Mouse (Mus musculus): Measurements from ENCODE around the gene Slc25a43.

Slc25a43 gene

DNA sequence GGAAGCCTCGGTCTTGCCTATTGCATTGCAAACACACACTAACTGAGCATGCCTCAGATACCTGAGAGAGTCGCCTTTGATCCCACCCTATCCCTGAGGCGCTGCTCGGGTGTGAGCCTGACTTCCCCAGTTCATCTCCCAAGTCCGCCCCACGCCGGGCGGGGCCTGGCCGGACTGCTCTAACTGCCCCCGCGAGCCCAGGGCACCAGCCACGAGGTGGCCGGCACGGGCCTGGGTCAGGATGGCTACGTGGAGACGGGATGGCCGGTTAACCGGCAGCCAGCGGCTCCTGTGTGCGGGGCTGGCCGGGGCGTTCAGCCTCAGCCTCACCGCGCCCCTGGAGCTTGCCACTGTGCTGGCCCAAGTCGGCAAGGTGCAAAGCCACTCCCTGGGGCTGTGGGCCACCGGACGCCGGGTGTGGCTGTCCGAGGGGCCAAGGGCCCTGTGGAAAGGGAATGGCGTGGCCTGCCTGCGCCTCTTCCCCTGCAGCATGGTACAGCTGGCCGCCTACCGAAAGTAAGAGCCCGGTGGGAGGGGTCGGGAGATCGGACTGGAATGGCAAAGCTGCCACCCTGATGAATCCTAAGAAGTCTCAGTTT lies at the start of gene Slc25a43:
TSS of gene Slc25a43 (plus strand) at position 157 of the 599 bp plus-strand sequence.
- ATAC-seq (ENCODE audit: low TSS enrichment) = no peak

GRCm38 (mm10) chrX:36740124-36740951 lies 3.1 kb upstream of the Slc25a43 start:
- no peak for ATAC-seq (ENCODE audit: low TSS enrichment)

- no peak for ATAC-seq (ENCODE audit: low TSS enrichment)
Observed at GRCm38 (mm10) chrX:36741278-36741677, 2.2 kb upstream of the Slc25a43 start.

DNA sequence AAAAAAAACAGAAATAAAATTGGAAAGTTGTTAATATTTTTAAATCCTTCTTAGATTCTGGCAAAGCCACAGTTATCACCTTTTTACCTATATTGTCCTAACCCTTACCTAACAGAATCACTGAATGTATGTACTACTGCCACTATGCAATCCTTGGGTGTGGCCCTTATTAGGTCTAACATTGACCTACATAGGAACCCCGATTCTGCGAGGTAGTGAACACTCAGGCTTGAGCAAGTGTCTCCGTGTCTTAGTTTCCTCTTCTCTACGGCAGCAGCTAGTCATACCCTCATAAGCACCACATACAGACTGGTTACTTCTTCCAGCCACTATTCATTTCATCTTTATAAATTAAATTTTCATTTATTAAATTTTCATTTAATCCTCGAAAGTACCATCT lies 715 bp upstream of the Slc25a43 start:
- no peak for ATAC-seq (ENCODE audit: low TSS enrichment)

GRCm38 (mm10) chrX:36744735-36745134 lies 1.3 kb downstream of the Slc25a43 start:
- peak; percentile 69 for ATAC-seq (ENCODE audit: low TSS enrichment)

DNA sequence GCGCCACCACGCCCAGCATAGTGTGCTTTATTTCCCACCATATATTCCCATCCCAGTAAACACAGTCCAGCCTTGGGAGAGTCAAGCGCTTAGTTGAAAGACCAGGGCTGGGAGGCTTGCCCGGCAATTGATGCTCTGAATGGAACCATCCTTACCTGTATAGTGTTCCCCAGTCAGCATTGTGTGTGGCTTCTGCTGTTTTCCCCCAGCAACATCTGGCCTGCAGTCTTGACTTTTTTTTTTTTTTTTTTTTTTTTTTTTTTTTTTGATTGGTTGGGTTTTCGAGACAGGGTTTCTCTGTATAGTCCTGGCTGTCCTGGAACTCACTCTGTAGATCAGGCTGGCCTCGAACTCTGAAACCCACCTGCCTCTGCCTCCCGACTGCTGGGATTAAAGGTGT lies 1.9 kb downstream of the Slc25a43 start:
- no peak for ATAC-seq (ENCODE audit: low TSS enrichment)

GRCm38 (mm10) chrX:36746789-36747188 lies 3.3 kb downstream of the Slc25a43 start:
- ATAC-seq (ENCODE audit: low TSS enrichment) = peak; percentile 72

DNA sequence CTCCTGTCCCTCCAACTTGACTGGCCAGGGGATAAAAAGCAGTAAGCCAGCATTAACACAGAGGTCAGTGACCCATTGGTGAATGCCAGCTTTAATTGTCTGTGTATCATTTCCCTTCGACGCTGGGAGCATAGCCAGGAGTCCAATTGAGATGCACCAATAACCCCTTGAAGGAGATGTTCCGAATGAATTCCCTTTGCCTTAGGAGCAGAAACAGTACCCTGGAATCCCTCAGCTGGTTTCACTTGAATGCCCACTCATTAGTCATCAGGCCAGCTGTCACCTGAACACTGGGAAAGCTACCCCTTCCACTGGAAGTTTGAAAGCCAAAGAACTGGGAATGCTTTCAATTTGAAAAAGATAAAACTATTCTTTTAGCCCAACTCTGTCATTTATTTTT lies 5.1 kb downstream of the Slc25a43 start:
- no peak for ATAC-seq (ENCODE audit: low TSS enrichment)

DNA sequence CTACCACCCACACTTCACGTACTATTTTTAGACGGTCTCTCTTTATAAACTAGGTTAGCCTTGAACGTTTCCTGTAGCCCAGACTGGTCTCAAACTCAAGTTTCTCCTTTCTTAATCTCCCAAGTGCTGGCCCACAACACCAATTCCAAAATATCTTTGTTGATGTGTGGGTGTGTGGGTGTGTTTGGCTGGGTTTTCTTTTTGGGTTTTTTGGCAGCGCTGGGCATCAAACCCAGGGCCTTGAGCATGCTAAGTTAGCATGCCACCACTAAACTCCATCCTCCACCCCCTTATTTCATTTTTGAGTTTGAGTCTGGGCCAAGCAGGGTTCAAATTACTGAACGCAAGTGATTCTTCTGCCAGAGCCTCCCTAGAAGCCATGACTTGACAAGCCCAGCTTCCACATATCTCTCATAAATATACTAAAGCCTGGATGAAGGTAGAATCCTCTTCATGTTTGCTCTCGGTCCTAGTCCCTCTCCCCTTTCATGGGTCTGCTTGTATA lies 5.9 kb downstream of the Slc25a43 start:
- ATAC-seq (ENCODE audit: low TSS enrichment) = peak; percentile 62

- no peak for ATAC-seq (ENCODE audit: low TSS enrichment)
Observed at GRCm38 (mm10) chrX:36750591-36750990, 7.1 kb downstream of the Slc25a43 start.

DNA sequence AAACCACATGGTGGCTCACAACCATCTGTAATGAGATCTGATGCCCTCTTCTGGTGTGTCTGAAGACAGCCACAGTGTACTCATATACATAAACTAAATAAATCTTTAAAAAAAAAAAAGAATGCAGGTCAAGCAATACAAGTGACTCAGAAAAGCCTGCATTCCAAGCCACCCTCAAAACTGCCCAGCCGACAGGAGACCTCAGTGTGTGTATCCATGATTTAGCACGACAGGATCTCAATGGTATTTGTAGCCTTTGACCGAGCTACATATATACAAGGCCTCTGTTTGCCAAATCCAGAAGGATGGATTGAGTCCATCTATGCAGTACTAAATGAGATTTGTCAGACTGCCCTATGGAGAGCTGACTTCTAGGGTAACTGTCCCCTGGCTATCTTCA lies 9.1 kb downstream of the Slc25a43 start:
- no peak for ATAC-seq (ENCODE audit: low TSS enrichment)

- ATAC-seq (ENCODE audit: low TSS enrichment) = no peak
Observed at GRCm38 (mm10) chrX:36757796-36758472, 14.5 kb downstream of the Slc25a43 start.

GRCm38 (mm10) chrX:36758566-36758965 lies 15.1 kb downstream of the Slc25a43 start:
- ATAC-seq (ENCODE audit: low TSS enrichment) = no peak

DNA sequence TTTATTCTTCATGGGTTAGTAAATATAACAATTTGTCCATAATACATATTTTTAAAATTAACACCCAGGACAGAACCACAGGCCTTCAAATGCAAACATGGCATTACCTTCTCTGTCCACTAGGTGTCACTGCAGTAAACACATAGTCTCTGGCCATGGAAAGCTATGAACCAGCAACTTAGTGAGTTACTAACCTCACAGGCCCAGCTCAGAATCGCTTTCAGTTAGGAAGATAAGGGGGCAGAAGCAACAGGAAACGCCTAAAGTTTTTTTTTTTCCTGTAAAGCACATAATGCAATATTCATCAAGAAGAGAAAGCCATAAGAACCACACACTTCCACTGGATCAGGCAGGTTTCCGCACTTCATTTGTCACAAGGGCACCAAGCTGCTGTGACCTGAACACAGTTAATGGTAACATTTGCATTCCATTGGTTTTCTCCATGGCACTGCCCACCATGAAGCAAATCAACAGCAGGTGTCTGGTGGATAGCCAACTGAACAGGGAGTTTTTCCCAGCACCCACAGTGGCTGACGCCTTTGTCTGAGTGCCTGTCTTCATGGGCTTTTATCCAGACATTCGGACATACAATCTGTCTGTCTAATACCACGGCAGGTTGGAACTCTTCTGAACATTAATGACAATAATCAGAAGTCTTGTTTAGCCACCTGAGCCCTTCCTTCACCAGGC lies 17.6 kb downstream of the Slc25a43 start:
- peak; percentile 67; the same call in 1 of the 2 replicates for ATAC-seq (ENCODE audit: low TSS enrichment)

- no peak for ATAC-seq (ENCODE audit: low TSS enrichment)
Observed at GRCm38 (mm10) chrX:36762289-36762688, 18.8 kb downstream of the Slc25a43 start.

GRCm38 (mm10) chrX:36762894-36763293 lies 19.4 kb downstream of the Slc25a43 start:
- no peak for ATAC-seq (ENCODE audit: low TSS enrichment)

DNA sequence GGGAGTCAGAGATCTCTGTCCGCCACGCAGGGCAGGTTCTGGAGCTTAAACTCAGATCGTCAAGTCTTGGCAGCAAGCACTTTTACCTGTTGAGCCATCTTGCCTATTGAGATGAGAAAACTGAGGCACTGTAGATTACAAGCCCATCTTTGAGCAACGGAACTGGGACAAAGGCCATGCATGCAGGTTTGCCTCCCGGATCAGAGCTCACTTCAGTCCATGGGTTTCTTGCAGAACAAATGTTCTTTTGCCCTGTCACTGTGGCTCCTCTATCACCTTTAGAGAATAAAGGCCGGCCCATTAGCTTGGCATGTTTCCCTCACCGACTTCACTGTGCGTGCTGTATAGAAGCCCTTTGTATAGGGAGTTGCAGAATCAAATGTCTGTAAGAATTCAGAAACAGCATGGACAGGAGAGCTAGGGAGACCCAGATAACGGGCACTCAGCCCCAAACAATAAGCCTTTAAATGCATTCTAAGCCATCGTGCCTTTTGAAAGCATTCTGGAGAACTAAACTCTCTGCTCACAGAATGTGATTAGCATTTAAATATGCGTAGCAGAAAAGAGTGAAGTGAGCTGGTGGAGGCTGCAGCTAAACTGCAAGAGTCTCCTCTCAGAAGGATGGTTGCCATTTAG lies 20.0 kb downstream of the Slc25a43 start:
- no peak for ATAC-seq (ENCODE audit: low TSS enrichment)

GRCm38 (mm10) chrX:36763934-36764317 lies 20.5 kb downstream of the Slc25a43 start:
- no peak for ATAC-seq (ENCODE audit: low TSS enrichment)

- ATAC-seq (ENCODE audit: low TSS enrichment) = no peak
Observed at GRCm38 (mm10) chrX:36767386-36767785, 23.9 kb downstream of the Slc25a43 start.

DNA sequence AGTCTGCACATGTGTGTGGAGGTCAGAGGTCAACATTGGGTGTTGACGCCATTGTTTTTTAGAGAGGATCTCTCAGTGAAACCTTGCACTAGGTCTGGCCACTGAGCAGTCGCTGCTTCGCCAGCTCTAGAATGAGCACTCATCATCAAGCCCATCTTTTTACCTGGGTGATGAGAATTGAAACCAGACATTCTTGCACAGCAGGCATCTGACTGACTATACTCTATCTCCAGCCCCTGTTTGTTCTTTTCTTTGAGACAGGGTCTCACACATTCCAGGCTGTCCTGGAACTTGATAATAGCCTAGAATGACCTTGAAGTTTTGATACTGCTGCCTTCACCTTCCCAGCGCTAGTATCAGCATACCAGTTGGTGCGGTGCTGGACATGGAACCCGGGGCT lies 29.1 kb downstream of the Slc25a43 start:
- no peak for ATAC-seq (ENCODE audit: low TSS enrichment)

GRCm38 (mm10) chrX:36775520-36775919 lies 32.1 kb downstream of the Slc25a43 start:
- no peak for ATAC-seq (ENCODE audit: low TSS enrichment)

DNA sequence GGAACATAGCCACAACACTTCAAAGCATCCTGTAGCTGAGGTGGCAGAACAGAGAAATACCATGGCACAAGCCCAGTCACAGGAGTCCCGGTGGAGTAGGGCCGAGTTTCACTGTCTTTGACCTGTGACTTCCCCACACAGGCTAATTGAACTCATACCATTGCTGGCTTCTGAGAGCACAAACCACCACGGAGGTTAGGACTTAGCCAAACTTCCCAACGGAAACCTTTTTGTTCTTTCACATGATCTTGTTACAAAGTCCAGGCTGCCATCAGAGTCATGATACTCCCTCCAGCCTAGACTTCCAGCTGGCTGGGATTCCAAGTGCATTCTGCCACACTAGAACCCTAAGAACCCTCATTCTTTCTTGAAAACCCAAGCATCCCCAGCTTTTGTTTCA lies 34.2 kb downstream of the Slc25a43 start:
- no peak for ATAC-seq (ENCODE audit: low TSS enrichment)
